Mouse (Mus musculus) inflammation-experienced regulatory T-cells, adult 6 months (primary cell): ENCODE data around the gene Rab3ip. TPM values are rescaled to one million over a fixed set of nuclear protein-coding genes. Genes with fewer than 3 reads are reported as not detected.

Experiments
- polyA plus RNA-seq, 3 experiments: library from polyadenylated mRNA; unstranded; fragments of 100-300 nt; shearing (Covaris generic); gene quantifications; one replicate each; pipeline ENCODE4 v1.2.1; 2017

The Rab3ip gene
- polyA plus RNA-seq, 3 experiments from 2014 or later, result 5.6 to 12.7 (median 8.7) TPM

Other genes starting within 250 kb of the Rab3ip start
- not detected for gene Myrfl, start 53.9 kb downstream of the Rab3ip start, polyA plus RNA-seq
- not detected for gene Gm10271, start 21.8 kb upstream of the Rab3ip start, polyA plus RNA-seq
- not detected for gene Best3, start 35.5 kb upstream of the Rab3ip start, polyA plus RNA-seq
- not detected for gene Lrrc10, start 94.6 kb upstream of the Rab3ip start, polyA plus RNA-seq
- 100 to 1,000 TPM; 184 to 248 (median 228) TPM for gene Cct2, start 113.0 kb upstream of the Rab3ip start, polyA plus RNA-seq
- 10 to 100 TPM in 1 of 3 experiments, 1 to 10 TPM in 2; 7.4 to 11.6 (median 9.1) TPM for gene Frs2, start 197.8 kb upstream of the Rab3ip start, polyA plus RNA-seq